Mouse (Mus musculus) limb, embryonic 15.5 days (tissue): Measurements from ENCODE around the gene Rapgef4. TPM values are rescaled to one million over a fixed set of nuclear protein-coding genes. Genes with fewer than 3 reads are reported as not detected.

Source experiments
- ATAC-seq: fragments of 200-750 bp; cut with Nextera tagmentation; 2 replicates; pipeline ENCODE4 v1.8.0; 2017; ENCODE audit warnings: low read depth, moderate TSS enrichment; ENCODE audit not compliant: insufficient number of reproducible peaks, low FRiP score, low TSS enrichment
- H3K27ac ChIP-seq: fragments of 300-500 bp; sonication (generic); 2 replicates; pipeline ENCODE4 v1.5.1; 2015; ENCODE audit warnings: moderate library complexity, mild to moderate bottlenecking, inconsistent platforms
- H3K27me3 ChIP-seq: fragments of 300-500 bp; sonication (generic); 2 replicates; pipeline ENCODE4 v1.6.1; 2015; ENCODE audit warnings: inconsistent platforms
- H3K36me3 ChIP-seq: fragments of 300-500 bp; sonication (generic); 2 replicates; pipeline ENCODE4 v1.6.1; 2015; ENCODE audit warnings: inconsistent platforms
- H3K4me1 ChIP-seq: fragments of 300-500 bp; sonication (generic); 2 replicates; pipeline ENCODE4 v1.6.1; 2015; ENCODE audit warnings: inconsistent platforms
- H3K4me2 ChIP-seq: fragments of 300-500 bp; sonication (generic); 2 replicates; pipeline ENCODE4 v1.6.1; 2015; ENCODE audit warnings: mild to moderate bottlenecking, inconsistent platforms
- H3K4me3 ChIP-seq: fragments of 300-500 bp; sonication (generic); 2 replicates; pipeline ENCODE4 v1.5.1; 2015; ENCODE audit warnings: mild to moderate bottlenecking, inconsistent platforms
- H3K9ac ChIP-seq: fragments of 300-500 bp; sonication (generic); 2 replicates; pipeline ENCODE4 v1.6.1; 2015; ENCODE audit warnings: inconsistent platforms
- H3K9me3 ChIP-seq: fragments of 300-500 bp; sonication (generic); 2 replicates; pipeline ENCODE4 v1.6.1; 2016; ENCODE audit warnings: inconsistent platforms
- WGBS: fragments of 180-500 bp; shearing (Covaris S2); methylation state at CpG from one replicate; pipeline ENCODE4 v1.1.7; 2015; 5-methylcytosine and 5-hydroxymethylcytosine counted together
- polyA plus RNA-seq: library from polyadenylated mRNA; unstranded; fragments of >200 nt; fragmentation: Nextera tagmentation; extraction: Ambion mirVana; gene quantifications from 2 replicates; pipeline ENCODE4 v1.2.1, GENCODE M21; 2015

Gene Rapgef4
- polyA plus RNA-seq, 1 experiment from 2014 or later: 4.6 TPM

DNA sequence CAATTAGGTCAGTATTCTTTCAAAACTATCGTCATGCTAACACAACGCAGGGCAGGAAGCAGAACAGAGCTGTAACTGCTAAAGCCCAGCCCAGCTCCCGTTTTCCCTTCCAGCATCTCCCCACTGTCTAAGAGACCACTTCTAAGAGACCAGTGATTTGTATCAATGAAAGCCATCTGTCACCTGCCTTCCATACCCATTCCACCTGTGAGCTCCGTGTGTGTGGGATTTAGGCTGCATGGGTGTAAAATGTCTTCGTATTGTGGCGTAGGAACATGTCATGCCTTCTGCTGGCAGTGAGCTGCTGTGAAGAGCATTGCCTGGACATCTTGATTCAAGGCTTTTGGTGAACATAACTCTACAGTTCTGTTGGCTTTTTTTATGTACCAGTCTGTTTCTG, 178.2 kb downstream of the Rapgef4 start:
- no peak overlapping the region for H3K4me3 ChIP-seq
- no peak for ATAC-seq
- peaks cover 23% of the 10 kb centered on the region for H3K4me1 ChIP-seq
- no peak overlapping the region for H3K27ac ChIP-seq
- H3K4me2 ChIP-seq: no peak overlapping the region
- H3K36me3 ChIP-seq: no peaks in the 10 kb centered on the region
- H3K27me3 ChIP-seq: no peaks in the 10 kb centered on the region
- WGBS: 57% methylated on average over 6 of the region's 6 CpGs
- H3K9ac ChIP-seq: no peak overlapping the region
- H3K9me3 ChIP-seq: no peaks in the 10 kb centered on the region

DNA sequence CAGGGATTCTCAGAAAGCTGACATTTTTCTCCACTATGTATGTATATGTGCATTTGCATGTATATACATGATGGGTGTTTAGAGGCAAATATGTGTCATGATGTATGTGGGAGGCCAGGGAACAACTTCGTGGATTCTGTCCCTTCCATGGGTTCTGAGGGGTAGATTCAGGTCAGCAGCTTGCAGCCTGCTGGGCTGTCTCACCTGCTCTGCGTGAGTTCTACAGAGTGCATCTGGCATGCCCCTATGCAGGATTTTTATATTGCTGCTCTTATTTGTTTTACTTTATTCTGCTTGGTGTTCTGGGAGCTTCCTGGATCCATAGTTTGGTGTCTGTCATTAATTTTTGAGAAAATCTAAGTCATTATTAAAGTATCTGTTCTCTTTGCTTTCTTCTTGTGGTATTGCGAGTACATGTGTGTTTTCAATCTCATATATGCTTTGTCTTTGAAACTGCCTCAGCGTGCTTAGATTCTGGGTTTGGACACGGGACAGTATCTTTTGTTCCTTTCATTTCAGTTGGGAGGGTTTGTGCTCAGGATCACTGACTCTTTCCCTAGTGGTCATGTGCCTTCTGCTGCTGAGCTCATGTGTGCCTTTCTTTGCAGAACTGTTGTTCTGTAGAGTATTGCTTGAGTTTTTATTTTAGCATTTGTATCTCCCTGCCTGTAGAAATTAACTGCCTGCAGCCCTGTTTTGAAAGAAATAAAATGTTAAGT, 184.3 kb downstream of the Rapgef4 start:
- no peaks in the 10 kb centered on the region for H3K36me3 ChIP-seq
- H3K27me3 ChIP-seq: no peaks in the 10 kb centered on the region
- WGBS: 68% methylated on average over 5 of the region's 5 CpGs
- H3K9ac ChIP-seq: no peak overlapping the region
- peaks cover 18% of the 10 kb centered on the region for H3K4me1 ChIP-seq
- no peak overlapping the region for H3K27ac ChIP-seq
- ATAC-seq: no peak
- H3K9me3 ChIP-seq: no peaks in the 10 kb centered on the region
- H3K4me2 ChIP-seq: no peak overlapping the region
- H3K4me3 ChIP-seq: no peak overlapping the region

DNA sequence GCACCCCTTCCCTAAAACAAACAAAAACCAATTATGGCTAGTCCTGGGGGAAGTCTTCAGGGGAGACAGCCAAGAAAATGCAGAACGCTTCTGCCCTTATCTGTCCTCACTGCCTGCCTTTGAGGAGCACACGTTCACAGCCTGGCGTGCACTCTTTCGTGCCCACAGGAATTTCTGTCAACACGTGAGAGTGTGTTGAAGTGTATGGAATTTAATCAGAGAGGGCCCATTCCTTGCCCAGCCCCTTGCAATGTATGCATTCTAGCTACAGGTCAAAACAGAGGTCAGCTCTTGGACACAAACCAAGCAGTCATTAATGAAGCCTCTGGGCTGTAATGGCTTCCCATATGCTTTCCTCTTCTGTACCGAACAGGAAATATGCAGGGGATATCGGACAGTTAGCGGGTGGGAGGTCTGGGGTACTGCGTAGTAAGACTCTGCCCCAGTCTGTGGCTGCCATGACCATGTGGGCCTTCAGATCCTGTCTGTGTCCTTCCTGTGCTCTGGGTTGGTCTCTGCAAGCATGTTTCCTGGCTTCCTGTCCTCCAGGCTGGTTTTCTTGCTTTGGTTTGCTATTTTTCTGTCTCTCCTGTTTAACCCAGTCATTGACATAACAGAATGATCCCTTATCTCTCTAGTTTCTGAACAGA, 188.5 kb downstream of the Rapgef4 start:
- Histone ChIP-seq H3K9me3 (no peaks in the 10 kb centered on the region), H3K4me1 (peaks cover 18% of the 10 kb centered on the region), H3K9ac (no peak overlapping the region), H3K36me3 (no peaks in the 10 kb centered on the region), H3K27me3 (no peaks in the 10 kb centered on the region), H3K27ac (no peak overlapping the region), H3K4me3 (no peak overlapping the region), H3K4me2 (no peak overlapping the region)
- 54% methylated on average over 9 of the region's 9 CpGs for WGBS
- ATAC-seq: no peak

DNA sequence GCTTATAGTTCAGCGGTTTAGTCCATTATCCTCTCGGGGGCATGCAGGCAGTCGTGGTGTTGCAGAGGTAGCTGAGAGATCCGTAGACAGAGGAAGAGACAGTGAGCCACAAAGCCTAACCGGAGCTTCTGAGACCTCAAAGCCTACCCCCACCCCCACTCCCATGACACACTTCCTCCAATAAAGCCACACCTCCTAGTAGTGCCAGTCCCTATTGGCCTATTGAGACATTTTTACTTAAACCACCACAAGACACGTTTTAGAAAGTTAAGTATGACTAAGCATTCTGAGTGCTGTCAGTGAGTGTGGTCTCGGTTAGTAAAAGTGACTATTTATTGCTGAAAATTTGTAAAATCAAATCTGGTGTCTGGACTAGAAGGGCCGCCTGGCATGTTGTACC, 189.5 kb downstream of the Rapgef4 start:
- no peak overlapping the region for H3K27ac ChIP-seq
- H3K4me1 ChIP-seq: peaks cover 20% of the 10 kb centered on the region
- no peak for ATAC-seq
- no peak overlapping the region for H3K9ac ChIP-seq
- no peaks in the 10 kb centered on the region for H3K9me3 ChIP-seq
- no peak overlapping the region for H3K4me2 ChIP-seq
- no peaks in the 10 kb centered on the region for H3K27me3 ChIP-seq
- 69% methylated on average over 8 of the region's 8 CpGs for WGBS
- H3K4me3 ChIP-seq: no peak overlapping the region
- no peaks in the 10 kb centered on the region for H3K36me3 ChIP-seq

DNA sequence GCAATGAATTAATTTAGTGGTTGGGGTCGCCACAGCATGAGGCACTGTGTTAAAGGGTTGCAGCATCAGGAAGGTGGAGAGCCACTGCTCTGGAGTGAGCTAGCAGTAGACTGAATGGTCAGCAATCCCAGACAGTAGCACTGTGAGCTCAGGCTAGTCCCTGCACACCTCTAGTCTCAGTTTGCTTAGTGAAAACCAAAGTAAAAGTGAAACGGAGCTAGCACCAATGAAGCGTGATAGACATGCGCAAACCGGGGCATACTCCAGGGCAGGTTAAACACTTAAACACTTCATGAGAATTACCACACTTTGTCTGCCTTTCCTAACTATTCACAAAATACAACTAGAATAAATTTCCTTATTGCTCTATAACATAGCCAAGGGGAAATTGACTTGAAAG, 190.2 kb downstream of the Rapgef4 start:
- Histone ChIP-seq H3K36me3 (no peaks in the 10 kb centered on the region), H3K27ac (no peak overlapping the region), H3K27me3 (no peaks in the 10 kb centered on the region), H3K4me3 (no peak overlapping the region), H3K9ac (no peak overlapping the region), H3K4me1 (peaks cover 24% of the 10 kb centered on the region), H3K9me3 (no peaks in the 10 kb centered on the region), H3K4me2 (no peak overlapping the region)
- ATAC-seq: no peak
- WGBS: 87% methylated on average over 5 of the region's 5 CpGs

DNA sequence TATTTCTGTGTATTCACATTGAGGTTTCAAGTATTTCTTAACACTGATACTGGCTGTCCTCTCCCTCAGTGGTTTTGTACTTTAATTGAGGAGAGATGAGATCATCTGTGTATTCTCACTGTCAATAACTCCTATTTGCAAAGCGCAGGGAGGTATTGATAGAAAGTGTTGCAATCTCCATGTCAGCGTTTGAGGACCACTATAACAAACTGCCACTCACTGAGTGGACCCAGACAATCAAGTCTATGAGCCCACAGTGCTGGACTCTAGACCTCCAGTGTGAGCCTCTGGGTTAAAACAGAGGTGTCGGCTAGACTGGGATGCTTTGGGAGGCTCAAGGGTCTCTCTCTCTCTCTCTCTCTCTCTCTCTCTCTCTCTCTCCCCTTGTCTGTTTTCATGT, 192.0 kb downstream of the Rapgef4 start:
- peaks cover 23% of the 10 kb centered on the region for H3K4me1 ChIP-seq
- no peak for ATAC-seq

DNA sequence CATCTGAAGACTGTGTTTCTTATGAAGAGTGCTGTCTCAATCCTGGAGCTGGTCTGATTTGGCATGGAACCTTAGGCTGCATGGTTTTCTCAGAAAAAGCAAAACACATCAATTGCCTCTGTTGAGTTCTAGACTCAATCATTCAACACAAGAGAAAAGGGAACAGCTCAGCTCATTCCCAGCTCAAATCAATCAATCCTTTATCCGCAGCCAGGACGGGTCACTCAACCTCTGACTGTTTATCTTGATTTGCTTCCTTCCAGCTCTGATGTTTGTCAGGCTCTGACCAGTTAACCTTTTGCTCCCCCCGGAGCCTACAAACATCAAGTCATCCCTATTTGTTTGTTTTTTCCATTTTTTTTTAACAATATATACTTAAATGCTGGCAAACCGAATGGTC, 192.8 kb downstream of the Rapgef4 start:
- peaks cover 20% of the 10 kb centered on the region for H3K4me1 ChIP-seq
- 61% methylated on average over 4 of the region's 4 CpGs for WGBS
- no peak overlapping the region for H3K27ac ChIP-seq
- ATAC-seq: no peak
- no peaks in the 10 kb centered on the region for H3K27me3 ChIP-seq
- no peak overlapping the region for H3K4me3 ChIP-seq
- no peaks in the 10 kb centered on the region for H3K36me3 ChIP-seq
- H3K9me3 ChIP-seq: no peaks in the 10 kb centered on the region
- H3K9ac ChIP-seq: no peak overlapping the region
- H3K4me2 ChIP-seq: no peak overlapping the region

More for the DNA sequence above, 192.0 kb downstream of the Rapgef4 start:
- H3K4me3 ChIP-seq: no peak overlapping the region
- H3K9ac ChIP-seq: no peak overlapping the region
- WGBS: 71% methylated on average over 3 of the region's 3 CpGs
- no peaks in the 10 kb centered on the region for H3K9me3 ChIP-seq
- H3K27ac ChIP-seq: no peak overlapping the region
- H3K4me2 ChIP-seq: no peak overlapping the region
- H3K36me3 ChIP-seq: no peaks in the 10 kb centered on the region
- H3K27me3 ChIP-seq: no peaks in the 10 kb centered on the region

DNA sequence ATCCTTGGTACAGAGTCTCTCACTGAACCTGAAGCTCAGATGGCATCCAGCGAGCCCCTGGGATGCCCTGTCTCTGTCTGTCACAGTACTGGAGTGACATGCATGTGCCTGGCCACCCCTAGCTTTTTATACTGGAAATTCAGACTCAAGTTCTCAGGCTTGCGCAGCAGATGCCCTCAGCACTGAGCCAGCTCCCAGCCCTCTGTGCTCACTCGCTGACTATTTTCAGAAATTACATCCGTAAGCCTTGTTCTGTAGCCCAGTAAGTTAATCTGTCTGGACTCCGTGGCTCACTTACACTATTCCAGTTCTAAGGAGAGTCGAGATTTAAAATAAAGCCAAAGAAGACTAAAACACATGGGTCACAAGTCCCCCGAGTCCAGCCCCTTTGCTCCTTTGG, 194.5 kb downstream of the Rapgef4 start:
- Histone ChIP-seq H3K9ac (no peak overlapping the region), H3K4me3 (no peak overlapping the region), H3K36me3 (no peaks in the 10 kb centered on the region), H3K4me2 (no peak overlapping the region), H3K27ac (0 out of 2 replicates have a peak overlapping the region, but pooled peaks have one; percentile 2), H3K4me1 (peaks cover 8% of the 10 kb centered on the region; the same call in 1 of the 2 replicates), H3K9me3 (no peaks in the 10 kb centered on the region), H3K27me3 (no peaks in the 10 kb centered on the region)
- WGBS: 52% methylated on average over 7 of the region's 7 CpGs
- ATAC-seq: no peak

DNA sequence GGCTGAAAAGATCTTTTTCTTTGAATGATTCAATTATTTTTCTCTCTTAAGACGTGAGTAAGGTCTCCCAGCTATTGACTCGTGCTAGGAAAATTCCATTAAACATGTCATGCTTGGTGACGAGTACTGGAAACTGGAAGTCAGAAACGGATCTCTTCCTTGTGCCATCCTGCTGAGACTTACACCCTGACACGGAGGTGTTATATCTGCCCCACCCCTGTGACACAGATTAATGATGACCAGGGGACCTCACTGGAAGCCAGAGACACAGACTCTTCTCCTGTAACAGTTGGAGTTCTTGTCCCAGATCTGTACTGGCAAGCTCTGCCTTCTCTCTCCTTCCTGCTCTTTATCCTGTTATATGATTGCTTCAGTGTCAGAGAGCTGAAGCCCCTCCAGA, 194.9 kb downstream of the Rapgef4 start:
- H3K4me1 ChIP-seq: peaks cover 8% of the 10 kb centered on the region; the same call in 1 of the 2 replicates
- no peak overlapping the region for H3K4me3 ChIP-seq
- H3K27ac ChIP-seq: 0 out of 2 replicates have a peak overlapping the region, but pooled peaks have one; percentile 2
- H3K36me3 ChIP-seq: no peaks in the 10 kb centered on the region
- ATAC-seq: no peak
- H3K9ac ChIP-seq: no peak overlapping the region
- 14% methylated on average over 5 of the region's 5 CpGs for WGBS
- H3K4me2 ChIP-seq: no peak overlapping the region
- no peaks in the 10 kb centered on the region for H3K27me3 ChIP-seq
- H3K9me3 ChIP-seq: no peaks in the 10 kb centered on the region

DNA sequence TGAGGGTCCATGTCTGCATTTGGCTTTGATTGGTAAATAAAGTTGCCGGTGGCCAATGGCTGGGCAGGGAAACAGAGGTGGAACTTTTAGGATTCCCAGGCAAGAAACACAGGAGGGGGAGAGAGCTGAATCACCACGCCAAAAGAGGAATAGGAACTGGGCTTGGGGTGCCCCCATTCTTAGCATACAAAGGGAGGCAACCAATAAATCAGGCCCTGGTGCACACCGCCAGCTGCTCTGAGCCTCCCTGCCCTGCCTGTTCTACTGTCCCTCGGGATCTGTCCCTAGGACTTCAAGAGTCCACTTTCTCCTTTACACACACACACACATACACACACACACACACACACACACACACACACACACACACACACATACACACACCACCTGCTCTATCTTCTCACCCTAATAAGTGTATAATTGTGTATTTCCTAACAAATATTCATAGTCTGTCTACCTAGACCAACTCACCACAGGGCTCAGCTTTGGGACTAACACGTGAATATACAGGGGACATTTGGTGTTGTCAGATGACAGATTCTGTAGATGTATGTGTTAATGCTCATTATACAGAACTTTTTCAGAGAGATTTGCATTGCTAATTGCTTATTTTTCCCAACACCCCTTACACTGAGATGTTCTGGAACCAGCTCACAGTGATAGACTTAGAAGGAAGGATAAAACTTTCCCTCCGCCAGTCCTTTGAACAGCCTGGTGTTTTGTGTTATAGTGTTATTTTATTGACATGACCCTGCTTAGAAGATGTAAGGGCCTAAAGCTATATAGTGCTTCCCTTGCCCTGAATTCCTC, 196.4 kb downstream of the Rapgef4 start:
- no peak overlapping the region for H3K4me2 ChIP-seq
- H3K4me3 ChIP-seq: no peak overlapping the region
- H3K9ac ChIP-seq: no peak overlapping the region
- no peak for ATAC-seq
- H3K36me3 ChIP-seq: no peaks in the 10 kb centered on the region
- H3K9me3 ChIP-seq: no peaks in the 10 kb centered on the region
- no peak overlapping the region for H3K27ac ChIP-seq
- WGBS: 63% methylated on average over 6 of the region's 6 CpGs
- no peaks in the 10 kb centered on the region for H3K27me3 ChIP-seq
- peaks cover 8% of the 10 kb centered on the region; the same call in 1 of the 2 replicates for H3K4me1 ChIP-seq

DNA sequence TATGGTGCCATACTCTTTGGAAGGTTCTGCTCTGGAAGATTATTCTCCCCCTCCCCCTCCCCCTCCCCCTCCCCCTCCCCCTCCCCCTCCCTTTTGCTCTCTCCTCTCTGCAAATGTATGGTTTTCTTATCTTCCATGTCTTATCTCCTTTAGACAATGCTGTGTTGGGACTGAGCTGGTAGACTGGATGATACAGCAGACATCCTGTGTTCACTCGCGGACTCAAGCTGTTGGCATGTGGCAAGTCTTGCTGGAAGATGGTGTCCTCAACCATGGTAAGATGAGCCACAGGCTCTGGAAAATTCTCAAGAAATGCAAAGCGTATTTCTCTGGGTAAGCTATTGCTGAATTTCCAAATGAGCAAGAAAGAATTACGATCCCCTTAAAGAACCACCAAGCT, 197.0 kb downstream of the Rapgef4 start:
- 95% methylated on average over 4 of the region's 4 CpGs for WGBS
- no peak for ATAC-seq

DNA sequence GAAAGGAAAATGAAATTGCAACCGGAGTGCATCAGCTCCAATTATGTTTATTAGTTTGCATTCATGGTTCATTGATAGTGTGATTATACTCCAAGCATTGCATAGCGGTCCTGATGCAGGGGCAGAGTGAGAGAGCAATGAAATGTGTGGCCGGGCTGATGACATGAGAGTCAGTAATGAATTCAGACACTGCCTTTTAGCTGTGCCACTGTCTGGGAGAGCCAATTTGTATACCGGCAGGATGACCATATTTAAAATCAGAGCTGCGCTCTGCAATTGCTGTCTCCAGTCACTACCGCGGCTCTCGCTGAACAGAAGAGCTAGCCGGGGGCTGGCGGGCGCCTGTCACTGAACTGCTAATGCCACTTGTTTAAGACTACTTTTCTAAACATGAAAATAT, 197.5 kb downstream of the Rapgef4 start:
- Histone ChIP-seq H3K27me3 (no peaks in the 10 kb centered on the region), H3K4me2 (no peak overlapping the region), H3K36me3 (no peaks in the 10 kb centered on the region), H3K4me1 (peaks cover 8% of the 10 kb centered on the region; the same call in 1 of the 2 replicates), H3K4me3 (no peak overlapping the region), H3K9ac (no peak overlapping the region), H3K9me3 (no peaks in the 10 kb centered on the region), H3K27ac (no peak overlapping the region)
- ATAC-seq: no peak
- 80% methylated on average over 11 of the region's 11 CpGs for WGBS

More for the DNA sequence above, 197.0 kb downstream of the Rapgef4 start:
- Histone ChIP-seq H3K27me3 (no peaks in the 10 kb centered on the region), H3K27ac (no peak overlapping the region), H3K4me3 (no peak overlapping the region), H3K4me2 (no peak overlapping the region), H3K9me3 (no peaks in the 10 kb centered on the region), H3K36me3 (no peaks in the 10 kb centered on the region), H3K9ac (no peak overlapping the region), H3K4me1 (peaks cover 8% of the 10 kb centered on the region; the same call in 1 of the 2 replicates)
